Mouse (Mus musculus) heart, adult 2 months (tissue): ENCODE results near the gene Cd180.

Source experiments
- CTCF ChIP-seq: fragments of 200-600 bp; IDR thresholded peaks from 2 replicates; pipeline ENCODE4 v1.8.1; 2022; ENCODE audit warnings: antibody characterized with exemption, mild to moderate bottlenecking, moderate library complexity
- POLR2A ChIP-seq: fragments of 200-500 bp; IDR thresholded peaks from 2 replicates; pipeline ENCODE4 v1.6.1; 2011; ENCODE audit warnings: mild to moderate bottlenecking, low read depth, low read length, control low read depth; ENCODE audit not compliant: insufficient read depth

DNA sequence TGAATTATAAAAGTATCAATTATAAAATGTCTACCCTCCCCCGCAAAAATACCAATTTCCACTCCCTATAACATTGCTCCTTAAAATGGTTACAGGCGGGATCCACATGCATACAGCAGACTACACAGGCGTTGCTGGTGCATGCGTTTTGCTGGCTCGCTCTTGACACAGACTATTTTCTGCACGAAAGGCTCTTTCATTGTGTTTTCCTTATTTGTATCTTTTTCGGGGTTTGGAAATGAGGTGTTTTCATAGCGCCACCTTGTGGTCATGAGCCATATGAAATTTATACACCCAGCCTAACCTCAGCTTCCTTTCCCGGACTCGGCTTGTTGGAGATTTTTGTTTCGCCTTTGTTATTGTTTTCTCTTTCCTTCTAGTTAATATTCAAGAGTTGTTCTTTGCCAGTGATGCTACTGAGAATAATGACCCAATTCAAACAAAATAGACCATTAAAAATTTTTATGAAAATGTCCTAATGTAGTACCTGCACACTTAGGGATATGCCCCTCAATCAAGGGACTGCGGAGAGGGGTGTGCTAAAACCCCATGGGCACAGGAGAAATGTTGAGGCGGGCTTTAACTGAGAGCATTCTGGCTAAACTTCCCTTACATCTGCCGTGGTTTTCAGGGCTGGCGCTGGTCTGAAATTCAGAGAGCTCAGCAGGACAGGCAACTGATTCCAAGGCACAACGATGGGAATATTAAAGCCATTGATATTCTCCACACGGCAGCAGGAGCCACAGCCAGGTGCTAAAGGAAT lies 48.4 kb upstream of the Cd180 start:
- peak; percentile 93 for TF ChIP-seq CTCF
- TF ChIP-seq POLR2A, result no peak
